Mouse (Mus musculus): ENCODE data around the gene Samt1.
"Not testable (repeated sequence)": the region's sequence is repeated elsewhere in the genome, so short reads cannot be mapped to it uniquely, and the experiment has no call there.

Samt1 gene

DNA sequence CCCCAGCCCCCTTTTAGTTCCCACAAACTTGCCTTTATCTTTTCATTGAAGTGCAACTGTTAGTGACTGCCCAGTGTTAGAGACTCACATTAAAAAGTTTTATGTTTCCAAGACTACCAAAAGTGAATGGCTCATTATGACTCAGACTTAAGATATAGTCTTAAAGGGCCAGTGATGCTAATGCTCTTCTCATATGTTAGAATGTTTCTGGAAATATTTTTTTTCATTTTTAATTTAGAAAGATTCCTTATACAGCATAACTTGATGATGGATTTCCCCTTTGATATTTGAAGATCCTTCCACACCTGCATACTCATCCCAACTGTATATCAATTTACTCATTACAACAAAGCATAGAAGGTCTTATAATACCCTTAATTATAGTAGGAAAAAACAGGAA, at the start of gene Samt1:
Gene Samt1, minus strand, starts transcription at position 101 of the 400 bp plus-strand sequence.
- not testable (repeated sequence) for DNase-seq

- DNase-seq = not testable (repeated sequence)
These were observed 42.5 kb upstream of the Samt1 start, which contains the start of gene Gm10057 for GRCm38 (mm10) chrX:154054939-154055338. Gene Gm10057, minus strand, starts transcription at chrX:154055039.

DNA sequence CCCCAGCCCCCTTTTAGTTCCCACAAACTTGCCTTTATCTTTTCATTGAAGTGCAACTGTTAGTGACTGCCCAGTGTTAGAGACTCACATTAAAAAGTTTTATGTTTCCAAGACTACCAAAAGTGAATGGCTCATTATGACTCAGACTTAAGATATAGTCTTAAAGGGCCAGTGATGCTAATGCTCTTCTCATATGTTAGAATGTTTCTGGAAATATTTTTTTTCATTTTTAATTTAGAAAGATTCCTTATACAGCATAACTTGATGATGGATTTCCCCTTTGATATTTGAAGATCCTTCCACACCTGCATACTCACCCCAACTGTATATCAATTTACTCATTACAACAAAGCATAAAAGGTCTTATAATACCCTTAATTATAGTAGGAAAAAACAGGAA, 21.3 kb upstream of the Samt1 start, which contains the start of gene 4921511M17Rik:
Gene 4921511M17Rik, minus strand, starts transcription at position 101 of the 400 bp plus-strand sequence.
- not testable (repeated sequence) for DNase-seq

- DNase-seq = not testable (repeated sequence)
These were observed 35.5 kb downstream of the Samt1 start for GRCm38 (mm10) chrX:153976914-153977313.

DNA sequence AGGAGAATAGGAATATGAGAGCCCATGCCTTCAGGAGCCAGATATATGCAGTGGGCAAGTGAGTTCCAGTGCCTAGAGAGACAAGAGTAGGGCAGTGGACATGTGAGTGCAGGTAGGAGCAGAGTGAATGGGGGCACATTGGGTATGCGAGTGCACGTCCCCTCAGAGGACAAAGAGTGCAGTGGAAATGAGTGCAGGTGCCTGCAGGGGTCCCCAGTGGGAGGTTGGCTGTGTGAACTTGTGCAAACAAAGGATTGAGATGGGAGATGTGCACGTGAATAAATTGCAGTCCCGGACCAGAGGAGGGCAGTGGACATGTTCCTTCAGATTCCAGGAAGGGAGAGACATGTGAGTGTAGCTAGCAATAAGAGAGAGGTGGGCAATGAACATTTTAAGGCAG, 36.0 kb downstream of the Samt1 start:
- not testable (repeated sequence) for DNase-seq

- peak in 1 of 2 experiments; percentile 2 for DNase-seq
These were observed 38.0 kb downstream of the Samt1 start for GRCm38 (mm10) chrX:153974450-153974849.

GRCm38 (mm10) chrX:153952866-153953265, 59.6 kb downstream of the Samt1 start:
- not testable (repeated sequence) for DNase-seq
